Mouse (Mus musculus): ENCODE data around the gene Rptor. TPM values are rescaled to one million over a fixed set of nuclear protein-coding genes. Genes with fewer than 3 reads are reported as not detected.

Rptor gene
- polyA plus RNA-seq, 1 experiment from 2014 or later, result 14.6 TPM

DNA sequence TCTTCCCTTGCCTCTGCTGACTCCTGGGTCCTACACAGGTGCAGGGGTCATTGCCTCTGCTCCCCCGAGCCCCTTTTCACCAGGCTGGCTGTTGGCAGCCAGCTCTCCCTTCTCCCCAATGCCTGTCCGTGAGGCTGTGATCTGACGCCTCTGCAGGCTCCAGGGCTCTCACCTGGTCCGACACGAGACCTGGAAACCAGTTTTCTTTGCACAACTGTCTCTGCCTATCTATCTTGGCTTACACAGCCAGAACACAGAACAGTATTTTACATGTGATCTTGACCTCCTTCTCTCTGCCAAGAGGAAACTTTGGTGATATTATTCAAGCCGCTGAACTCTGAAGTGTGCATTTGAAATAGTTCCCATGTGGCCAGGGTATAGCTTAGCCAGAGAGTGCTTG lies 151.8 kb downstream of the Rptor start:
- WGBS, result 72% methylated on average over 6 of the region's 6 CpGs
- no peak overlapping the region for H3K27ac ChIP-seq (ENCODE audit: low read depth)
- H3K36me3 ChIP-seq (ENCODE audit: insufficient read depth), result peaks cover 24% of the 10 kb centered on the region; the same call in 1 of the 2 replicates
- TF ChIP-seq CTCF (IDR thresholded peaks at IDR 0.05; ENCODE audit: low read depth), result no peak
- ATAC-seq (ENCODE audit: insufficient read depth) (no peak), DNase-seq (no peak)
- H3K4me1 ChIP-seq (ENCODE audit: insufficient read depth), result no peaks in the 10 kb centered on the region
- no peak overlapping the region for H3K9ac ChIP-seq
- H3K4me3 ChIP-seq (ENCODE audit: low read depth, low read length), result no peak overlapping the region
- H3K4me2 ChIP-seq, result no peak overlapping the region
- no peaks in the 10 kb centered on the region for H3K9me3 ChIP-seq (ENCODE audit: low read depth, low read length)
- H3K27me3 ChIP-seq (ENCODE audit: insufficient read depth, low read length), result no peaks in the 10 kb centered on the region

DNA sequence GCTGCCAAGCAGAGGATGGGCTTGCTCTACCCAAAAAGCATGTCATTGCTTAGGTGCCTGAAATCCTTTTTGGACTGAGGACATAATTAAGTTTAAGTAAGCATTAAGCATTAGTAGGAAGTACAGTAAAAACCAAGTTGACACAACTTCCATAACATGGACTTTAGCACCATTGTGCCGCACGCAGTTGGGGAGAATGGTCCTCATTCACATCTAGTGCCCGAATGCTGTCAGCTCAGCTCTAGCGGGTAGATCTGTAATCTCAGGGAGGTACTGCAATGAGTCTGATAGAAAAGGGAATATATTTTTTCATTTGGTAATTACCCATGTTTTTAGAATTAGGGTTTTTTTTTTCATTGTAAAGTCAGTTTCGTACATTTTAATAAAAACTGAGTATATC lies 155.5 kb downstream of the Rptor start:
- DNase-seq (no peak), ATAC-seq (ENCODE audit: insufficient read depth) (no peak)
- Histone ChIP-seq H3K9me3 (ENCODE audit: low read depth, low read length) (no peaks in the 10 kb centered on the region), H3K4me1 (ENCODE audit: insufficient read depth) (no peaks in the 10 kb centered on the region), H3K4me3 (ENCODE audit: low read depth, low read length) (no peak overlapping the region), H3K9ac (no peak overlapping the region), H3K27ac (ENCODE audit: low read depth) (no peak overlapping the region), H3K36me3 (ENCODE audit: insufficient read depth) (peaks cover 24% of the 10 kb centered on the region; the same call in 1 of the 2 replicates), H3K4me2 (no peak overlapping the region), H3K27me3 (ENCODE audit: insufficient read depth, low read length) (no peaks in the 10 kb centered on the region)
- 90% methylated on average over 5 of the region's 5 CpGs for WGBS
- TF ChIP-seq CTCF (IDR thresholded peaks at IDR 0.05; ENCODE audit: low read depth), result no peak

DNA sequence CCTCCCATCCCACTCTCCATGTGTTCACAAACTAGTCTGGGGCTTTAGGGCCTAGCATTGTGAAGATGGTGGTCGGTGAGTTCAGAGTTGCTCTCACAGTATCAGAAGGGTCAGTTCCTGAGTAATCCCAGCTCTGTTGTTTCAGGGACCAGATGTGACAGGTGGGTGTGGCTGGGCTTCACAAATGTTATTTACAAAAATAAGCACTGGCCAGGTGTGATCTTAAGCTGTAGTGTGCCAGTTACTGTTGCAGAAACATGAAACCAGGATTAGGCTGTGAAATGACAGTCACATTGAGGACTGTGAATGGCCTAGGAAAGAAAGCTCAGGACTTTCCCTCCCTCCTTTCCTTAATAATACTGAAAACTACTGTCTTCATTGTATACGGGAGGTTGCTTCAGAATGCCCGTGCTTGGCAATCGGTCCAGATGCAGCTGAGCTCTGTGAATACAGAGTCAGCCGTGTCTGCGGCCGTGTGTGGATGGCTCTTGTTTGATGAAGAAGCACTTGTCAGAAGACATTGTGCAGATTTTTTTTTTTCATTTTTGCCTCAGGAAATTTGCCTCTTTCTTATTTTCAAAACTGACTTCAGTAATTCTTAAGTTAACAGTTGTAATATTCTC lies 156.1 kb downstream of the Rptor start:
- Histone ChIP-seq H3K4me3 (ENCODE audit: low read depth, low read length) (no peak overlapping the region), H3K4me2 (no peak overlapping the region), H3K27ac (ENCODE audit: low read depth) (no peak overlapping the region), H3K9ac (no peak overlapping the region), H3K4me1 (ENCODE audit: insufficient read depth) (no peaks in the 10 kb centered on the region), H3K27me3 (ENCODE audit: insufficient read depth, low read length) (no peaks in the 10 kb centered on the region), H3K36me3 (ENCODE audit: insufficient read depth) (peaks cover 24% of the 10 kb centered on the region; the same call in 1 of the 2 replicates), H3K9me3 (ENCODE audit: low read depth, low read length) (no peaks in the 10 kb centered on the region)
- no peak for DNase-seq
- ATAC-seq (ENCODE audit: insufficient read depth), result no peak
- 74% methylated on average over 7 of the region's 7 CpGs for whole genome bisulfite sequencing
- TF ChIP-seq CTCF (IDR thresholded peaks at IDR 0.05; ENCODE audit: low read depth), result no peak

DNA sequence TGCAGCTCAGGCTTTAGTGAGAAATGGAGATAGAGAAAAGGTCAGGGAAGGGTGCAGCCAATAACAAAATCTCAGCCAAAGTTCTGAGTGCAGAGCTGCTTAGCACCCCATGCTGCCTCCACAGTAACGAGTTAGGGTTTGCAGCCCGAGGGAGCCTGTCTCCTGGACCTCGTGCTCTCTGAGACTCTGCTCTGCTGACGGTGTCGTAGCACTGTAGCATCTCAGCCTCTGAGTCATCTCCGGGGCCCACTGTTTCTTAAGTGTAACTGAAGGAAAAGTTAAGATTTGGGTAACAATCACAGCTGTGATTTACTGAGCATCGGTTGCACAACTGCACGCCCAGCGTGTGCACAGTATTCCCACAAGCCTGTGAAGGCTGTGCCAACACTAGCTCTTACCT lies 160.2 kb downstream of the Rptor start:
- Histone ChIP-seq H3K9me3 (ENCODE audit: low read depth, low read length) (no peaks in the 10 kb centered on the region), H3K27ac (ENCODE audit: low read depth) (no peak overlapping the region), H3K36me3 (ENCODE audit: insufficient read depth) (peaks cover 12% of the 10 kb centered on the region; the same call in 1 of the 2 replicates), H3K27me3 (ENCODE audit: insufficient read depth, low read length) (no peaks in the 10 kb centered on the region), H3K9ac (no peak overlapping the region), H3K4me1 (ENCODE audit: insufficient read depth) (no peaks in the 10 kb centered on the region), H3K4me2 (no peak overlapping the region), H3K4me3 (ENCODE audit: low read depth, low read length) (no peak overlapping the region)
- no peak for TF ChIP-seq CTCF (IDR thresholded peaks at IDR 0.05; ENCODE audit: low read depth)
- no peak for ATAC-seq (ENCODE audit: insufficient read depth)
- 86% methylated on average over 9 of the region's 9 CpGs for WGBS
- no peak for DNase-seq

DNA sequence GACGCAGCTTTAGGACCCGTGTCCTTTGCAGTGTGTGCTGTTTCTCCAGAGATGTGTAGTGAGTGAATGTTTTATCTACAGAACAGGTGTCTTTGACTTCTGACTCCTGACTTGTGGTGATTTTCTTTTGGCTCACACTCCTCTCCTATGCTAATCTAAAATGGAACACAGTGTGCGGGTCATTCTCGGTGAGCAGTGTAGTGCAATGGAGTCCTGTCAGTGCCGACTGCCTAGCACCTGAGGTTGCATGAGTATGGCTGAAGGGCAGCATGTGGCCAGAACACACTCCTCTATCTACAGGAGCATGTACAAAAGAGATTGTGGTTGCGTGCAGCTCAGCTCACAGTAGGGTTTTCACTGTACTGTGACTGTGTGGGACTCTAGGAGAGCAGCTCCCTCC lies 163.3 kb downstream of the Rptor start:
- no peak overlapping the region for H3K9ac ChIP-seq
- no peak overlapping the region for H3K4me2 ChIP-seq
- no peaks in the 10 kb centered on the region for H3K9me3 ChIP-seq (ENCODE audit: low read depth, low read length)
- no peak overlapping the region for H3K27ac ChIP-seq (ENCODE audit: low read depth)
- no peaks in the 10 kb centered on the region for H3K4me1 ChIP-seq (ENCODE audit: insufficient read depth)
- peaks cover 8% of the 10 kb centered on the region; the same call in 1 of the 2 replicates for H3K36me3 ChIP-seq (ENCODE audit: insufficient read depth)
- no peak for TF ChIP-seq CTCF (IDR thresholded peaks at IDR 0.05; ENCODE audit: low read depth)
- ATAC-seq (ENCODE audit: insufficient read depth) (no peak), DNase-seq (no peak)
- H3K4me3 ChIP-seq (ENCODE audit: low read depth, low read length), result no peak overlapping the region
- H3K27me3 ChIP-seq (ENCODE audit: insufficient read depth, low read length), result no peaks in the 10 kb centered on the region
- WGBS, result 85% methylated on average over 6 of the region's 6 CpGs

DNA sequence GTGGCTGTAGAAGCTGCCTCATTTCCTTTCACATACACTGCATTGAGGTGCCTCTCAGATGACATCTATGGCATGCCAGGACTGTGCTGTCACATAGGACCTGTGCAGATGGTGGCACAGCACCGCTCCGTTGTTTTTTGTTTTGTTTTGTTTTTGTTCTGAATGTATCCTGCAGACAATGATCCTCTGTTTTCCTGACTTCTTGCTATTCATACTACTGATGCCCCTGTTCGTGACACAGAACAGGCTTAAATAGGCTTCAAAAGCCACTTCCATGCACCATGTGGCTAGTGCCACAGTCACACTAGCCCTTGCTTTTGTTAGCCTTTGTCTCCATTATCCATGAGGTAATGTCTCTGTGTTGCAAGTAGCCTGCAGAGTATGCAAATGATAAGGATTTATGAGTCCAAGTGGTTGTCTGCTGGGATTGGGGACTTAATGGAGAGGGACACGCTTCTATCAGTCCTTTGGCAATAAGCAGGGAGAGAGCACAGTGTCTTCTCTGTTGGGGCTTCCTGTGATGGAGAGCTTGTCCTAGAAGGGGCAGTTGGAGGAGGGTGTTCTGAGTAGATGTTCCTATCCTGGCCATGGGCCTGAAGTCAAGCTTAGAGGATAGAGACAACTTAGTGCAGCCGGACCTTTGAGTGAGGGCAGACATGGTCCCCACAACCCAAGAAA lies 164.2 kb downstream of the Rptor start:
- H3K27me3 ChIP-seq (ENCODE audit: insufficient read depth, low read length), result no peaks in the 10 kb centered on the region
- no peak overlapping the region for H3K27ac ChIP-seq (ENCODE audit: low read depth)
- no peaks in the 10 kb centered on the region for H3K9me3 ChIP-seq (ENCODE audit: low read depth, low read length)
- 85% methylated on average over 5 of the region's 5 CpGs for WGBS
- TF ChIP-seq CTCF (IDR thresholded peaks at IDR 0.05; ENCODE audit: low read depth), result no peak
- no peak for DNase-seq
- H3K4me1 ChIP-seq (ENCODE audit: insufficient read depth), result no peaks in the 10 kb centered on the region
- peaks cover 11% of the 10 kb centered on the region; the same call in 1 of the 2 replicates for H3K36me3 ChIP-seq (ENCODE audit: insufficient read depth)
- ATAC-seq (ENCODE audit: insufficient read depth), result no peak
- H3K4me3 ChIP-seq (ENCODE audit: low read depth, low read length), result no peak overlapping the region
- no peak overlapping the region for H3K4me2 ChIP-seq
- no peak overlapping the region for H3K9ac ChIP-seq

DNA sequence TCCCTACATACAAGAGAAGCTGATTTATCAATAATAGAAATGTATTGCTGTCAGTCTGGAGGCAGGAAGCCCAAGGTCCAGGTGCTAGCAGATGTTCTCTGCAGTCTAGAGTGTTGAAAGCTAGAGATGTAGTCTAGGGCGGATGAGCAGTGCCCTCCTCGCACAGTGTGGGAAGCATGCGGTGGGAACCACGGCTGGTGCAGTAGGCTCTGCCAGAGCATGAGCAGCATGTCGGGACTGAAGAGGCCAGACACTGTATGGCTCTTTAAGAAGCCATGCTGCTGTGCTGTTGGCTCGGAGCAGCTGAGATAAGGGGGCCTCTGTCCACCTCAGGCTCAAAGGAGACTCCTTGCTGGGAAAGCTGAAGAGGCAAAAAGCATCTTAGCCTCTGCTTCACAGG lies 164.8 kb downstream of the Rptor start:
- no peak overlapping the region for H3K9ac ChIP-seq
- TF ChIP-seq CTCF (IDR thresholded peaks at IDR 0.05; ENCODE audit: low read depth), result no peak
- H3K9me3 ChIP-seq (ENCODE audit: low read depth, low read length), result no peaks in the 10 kb centered on the region
- H3K4me3 ChIP-seq (ENCODE audit: low read depth, low read length), result no peak overlapping the region
- no peak for ATAC-seq (ENCODE audit: insufficient read depth)
- no peaks in the 10 kb centered on the region for H3K27me3 ChIP-seq (ENCODE audit: insufficient read depth, low read length)
- H3K4me1 ChIP-seq (ENCODE audit: insufficient read depth), result no peaks in the 10 kb centered on the region
- H3K27ac ChIP-seq (ENCODE audit: low read depth), result no peak overlapping the region
- 62% methylated on average over 6 of the region's 6 CpGs for WGBS
- H3K4me2 ChIP-seq, result no peak overlapping the region
- H3K36me3 ChIP-seq (ENCODE audit: insufficient read depth), result peaks cover 11% of the 10 kb centered on the region; the same call in 1 of the 2 replicates
- no peak for DNase-seq
